Mouse (Mus musculus): ENCODE results near the gene Apela. TPM values are rescaled to one million over a fixed set of nuclear protein-coding genes. Genes with fewer than 3 reads are reported as not detected.
A peak's percentile ranks its signal among the peaks of the same experiment; 100 is the strongest.
"Not testable (repeated sequence)": the region's sequence is repeated elsewhere in the genome, so short reads cannot be mapped to it uniquely, and the experiment has no call there.

Apela gene
- total RNA-seq, 1 experiment = 22.8 TPM

DNA sequence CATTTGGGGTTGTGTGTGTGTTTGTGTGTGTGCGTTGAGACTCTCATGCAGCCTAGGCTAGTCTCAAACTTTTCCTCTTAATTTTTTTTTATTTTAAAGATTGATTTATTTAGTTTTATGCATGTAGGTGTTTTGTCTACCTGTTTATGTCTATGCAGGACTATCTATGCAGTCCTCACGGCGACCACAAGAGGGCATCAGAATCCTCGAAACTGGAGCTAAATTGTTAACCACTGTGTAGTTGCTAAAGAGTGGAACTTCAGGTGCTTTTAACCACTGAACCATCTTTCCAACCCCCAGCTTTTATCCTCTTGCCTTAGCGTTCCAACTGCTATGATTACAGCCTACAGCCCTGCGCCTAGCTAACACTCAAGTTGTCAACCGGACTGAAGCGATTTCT is 14.7 kb downstream of the Apela start:
- in situ Hi-C loops (cut with MboI; ENCODE audit: low sequenced_read_pairs in 2 of 2, unreplicated experiment in 2 of 2) = loop anchor here (5.0 to 10.0 kb wide), 2 partner anchors 60 to 62 kb away; no protein-coding TSS in a partner anchor
- TF ChIP-seq HCFC1 (IDR thresholded peaks at IDR 0.05; ENCODE audit: borderline replicate concordance, insufficient read depth, low read length) (no peak), ZC3H11A (IDR thresholded peaks at IDR 0.05; ENCODE audit: borderline replicate concordance, low read depth, low read length) (peak; percentile 99)
- DNase-seq (ENCODE audit: low read depth, low spot score) = no peak

GRCm38 (mm10) chr8:65018423-65018822 is 18.7 kb downstream of the Apela start, which contains the start of the genes Trim61 and Trim60:
Trim61 (minus strand) TSS chr8:65018523.
Trim60 (minus strand) TSS chr8:65018584.
- H3K9me3 ChIP-seq (ENCODE audit: control insufficient read depth, insufficient read depth, low read depth, low read length) = no peaks in the 10 kb centered on the region
- no peaks in the 10 kb centered on the region for H3K4me1 ChIP-seq (ENCODE audit: control insufficient read depth in 2 of 2, insufficient read depth in 2 of 2, low read length in 2 of 2, poor library complexity in 1 of 2)
- no peak within 1 kb of the TSS for H3K9ac ChIP-seq (ENCODE audit: insufficient read depth, low read depth, low read length, poor library complexity, severe bottlenecking)
- no peak within 1 kb of the TSS for H3K27ac ChIP-seq (ENCODE audit: insufficient read depth, low read depth, low read length, poor library complexity, severe bottlenecking)
- no peak within 1 kb of the TSS for H3K4me3 ChIP-seq (ENCODE audit: insufficient read depth in 1 of 2, low read depth in 1 of 2, low read length in 2 of 2, poor library complexity in 1 of 2, severe bottlenecking in 1 of 2)
- DNase-seq (ENCODE audit: low read depth, low spot score) = no peak
- H3K36me3 ChIP-seq (ENCODE audit: control insufficient read depth, insufficient read depth, low read length, poor library complexity, severe bottlenecking) = no peaks in the 10 kb centered on the region
- TF ChIP-seq HCFC1 (IDR thresholded peaks at IDR 0.05; ENCODE audit: borderline replicate concordance, insufficient read depth, low read length) (no peak), MAFK (IDR thresholded peaks at IDR 0.05; ENCODE audit: insufficient read depth, low read depth, low read length) (no peak)
- in situ Hi-C loops (cut with MboI; ENCODE audit: low sequenced_read_pairs in 2 of 2, unreplicated experiment in 2 of 2) = no loop called here

More for the DNA sequence above, 14.7 kb downstream of the Apela start:
- no peaks in the 10 kb centered on the region for H3K4me1 ChIP-seq (ENCODE audit: control insufficient read depth in 2 of 2, insufficient read depth in 2 of 2, low read length in 2 of 2, poor library complexity in 1 of 2)
- no peak overlapping the region for H3K9ac ChIP-seq (ENCODE audit: insufficient read depth, low read depth, low read length, poor library complexity, severe bottlenecking)
- H3K27ac ChIP-seq (ENCODE audit: insufficient read depth, low read depth, low read length, poor library complexity, severe bottlenecking) = no peak overlapping the region
- no peak overlapping the region for H3K4me3 ChIP-seq (ENCODE audit: insufficient read depth in 1 of 2, low read depth in 1 of 2, low read length in 2 of 2, poor library complexity in 1 of 2, severe bottlenecking in 1 of 2)
- H3K9me3 ChIP-seq (ENCODE audit: control insufficient read depth, insufficient read depth, low read depth, low read length) = no peaks in the 10 kb centered on the region
- no peaks in the 10 kb centered on the region for H3K36me3 ChIP-seq (ENCODE audit: control insufficient read depth, insufficient read depth, low read length, poor library complexity, severe bottlenecking)

DNA sequence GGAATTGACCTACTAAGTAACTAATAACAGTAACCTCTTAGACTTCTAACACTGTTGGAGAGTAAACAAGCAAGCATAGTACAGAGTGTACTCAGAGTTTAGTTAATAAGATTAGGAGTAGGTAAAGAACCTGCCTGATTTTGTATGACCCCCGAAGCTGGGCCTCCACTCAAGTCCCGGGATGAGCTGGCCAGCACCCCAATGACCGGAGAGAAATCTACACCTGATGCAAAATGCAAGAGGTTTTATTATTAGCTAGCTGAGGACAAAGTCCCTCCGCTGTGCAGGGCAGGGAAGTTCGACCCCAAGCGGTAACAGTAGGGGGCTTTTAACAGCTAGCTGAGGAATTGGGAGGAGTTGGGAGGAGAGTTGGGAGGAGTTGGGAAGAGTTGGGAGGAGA is 29.5 kb downstream of the Apela start:
- H3K4me1 ChIP-seq (ENCODE audit: control insufficient read depth in 2 of 2, insufficient read depth in 2 of 2, low read length in 2 of 2, poor library complexity in 1 of 2); H3K27ac ChIP-seq (ENCODE audit: insufficient read depth, low read depth, low read length, poor library complexity, severe bottlenecking); DNase-seq (ENCODE audit: low read depth, low spot score); H3K36me3 ChIP-seq (ENCODE audit: control insufficient read depth, insufficient read depth, low read length, poor library complexity, severe bottlenecking); H3K4me3 ChIP-seq (ENCODE audit: insufficient read depth in 1 of 2, low read depth in 1 of 2, low read length in 2 of 2, poor library complexity in 1 of 2, severe bottlenecking in 1 of 2); H3K9ac ChIP-seq (ENCODE audit: insufficient read depth, low read depth, low read length, poor library complexity, severe bottlenecking); in situ Hi-C loops (cut with MboI; ENCODE audit: low sequenced_read_pairs in 2 of 2, unreplicated experiment in 2 of 2); H3K9me3 ChIP-seq (ENCODE audit: control insufficient read depth, insufficient read depth, low read depth, low read length): not testable (repeated sequence)

- TF ChIP-seq CHD2 (IDR thresholded peaks at IDR 0.05; ENCODE audit: low read depth, low read length) = no peak
- TF ChIP-seq HCFC1 (IDR thresholded peaks at IDR 0.05; ENCODE audit: borderline replicate concordance, insufficient read depth, low read length) = no peak
- no peak for TF ChIP-seq ZC3H11A (IDR thresholded peaks at IDR 0.05; ENCODE audit: borderline replicate concordance, low read depth, low read length)
- TF ChIP-seq ZNF384 (IDR thresholded peaks at IDR 0.05; ENCODE audit: low read depth, low read length) = no peak
- no peak for TF ChIP-seq MAFK (IDR thresholded peaks at IDR 0.05; ENCODE audit: insufficient read depth, low read depth, low read length)
- Histone ChIP-seq H3K27ac (ENCODE audit: insufficient read depth, low read depth, low read length, poor library complexity, severe bottlenecking) (no peak overlapping the region), H3K9ac (ENCODE audit: insufficient read depth, low read depth, low read length, poor library complexity, severe bottlenecking) (no peak overlapping the region), H3K9me3 (ENCODE audit: control insufficient read depth, insufficient read depth, low read depth, low read length) (no peaks in the 10 kb centered on the region), H3K4me3 (ENCODE audit: insufficient read depth in 1 of 2, low read depth in 1 of 2, low read length in 2 of 2, poor library complexity in 1 of 2, severe bottlenecking in 1 of 2) (no peak overlapping the region), H3K36me3 (ENCODE audit: control insufficient read depth, insufficient read depth, low read length, poor library complexity, severe bottlenecking) (no peaks in the 10 kb centered on the region), H3K4me1 (ENCODE audit: control insufficient read depth in 2 of 2, insufficient read depth in 2 of 2, low read length in 2 of 2, poor library complexity in 1 of 2) (no peaks in the 10 kb centered on the region; a peak in 1 of 4 replicates)
- no peak for DNase-seq (ENCODE audit: low read depth, low spot score)
- in situ Hi-C loops (cut with MboI; ENCODE audit: low sequenced_read_pairs in 2 of 2, unreplicated experiment in 2 of 2) = no loop called here
Observed at GRCm38 (mm10) chr8:64998806-64999365, 38.2 kb downstream of the Apela start.

DNA sequence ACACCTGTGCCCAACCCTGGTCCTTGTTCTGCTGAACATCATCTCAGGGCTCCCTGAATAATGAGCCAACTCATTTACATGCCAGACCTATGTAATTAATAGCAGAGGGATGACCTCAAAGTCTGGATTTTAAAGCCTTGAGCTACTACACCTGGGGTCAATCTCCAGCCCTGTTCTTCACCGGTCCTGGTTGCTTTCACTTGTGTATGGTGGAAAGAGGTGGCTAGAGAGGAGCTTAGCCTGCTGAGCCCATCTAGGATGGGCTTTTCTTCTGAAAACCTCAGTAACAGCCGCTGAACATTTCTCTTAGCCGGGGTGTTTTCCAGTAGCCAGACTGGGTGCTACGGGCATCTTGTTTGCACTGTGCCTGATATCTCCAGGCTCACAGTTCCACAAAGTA is 49.4 kb downstream of the Apela start, which contains the start of gene Trim75:
Gene Trim75, minus strand, starts transcription at position 101 of the 400 bp plus-strand sequence.
- Histone ChIP-seq H3K9me3 (ENCODE audit: control insufficient read depth, insufficient read depth, low read depth, low read length) (no peaks in the 10 kb centered on the region), H3K4me3 (ENCODE audit: insufficient read depth in 1 of 2, low read depth in 1 of 2, low read length in 2 of 2, poor library complexity in 1 of 2, severe bottlenecking in 1 of 2) (no peak within 1 kb of the TSS), H3K36me3 (ENCODE audit: control insufficient read depth, insufficient read depth, low read length, poor library complexity, severe bottlenecking) (no peaks in the 10 kb centered on the region), H3K9ac (ENCODE audit: insufficient read depth, low read depth, low read length, poor library complexity, severe bottlenecking) (no peak within 1 kb of the TSS), H3K27ac (ENCODE audit: insufficient read depth, low read depth, low read length, poor library complexity, severe bottlenecking) (no peak within 1 kb of the TSS), H3K4me1 (ENCODE audit: control insufficient read depth in 2 of 2, insufficient read depth in 2 of 2, low read length in 2 of 2, poor library complexity in 1 of 2) (peaks cover 0 to 2% of the 10 kb centered on the region in 2 experiments; a peak in 1 of 4 replicates)
- TF ChIP-seq HCFC1 (IDR thresholded peaks at IDR 0.05; ENCODE audit: borderline replicate concordance, insufficient read depth, low read length) = no peak
- no peak for TF ChIP-seq ZNF384 (IDR thresholded peaks at IDR 0.05; ENCODE audit: low read depth, low read length)
- no peak for TF ChIP-seq CHD2 (IDR thresholded peaks at IDR 0.05; ENCODE audit: low read depth, low read length)
- TF ChIP-seq MAFK (IDR thresholded peaks at IDR 0.05; ENCODE audit: insufficient read depth, low read depth, low read length) = no peak
- no peak for TF ChIP-seq ZC3H11A (IDR thresholded peaks at IDR 0.05; ENCODE audit: borderline replicate concordance, low read depth, low read length)
- in situ Hi-C loops (cut with MboI; ENCODE audit: low sequenced_read_pairs in 2 of 2, unreplicated experiment in 2 of 2) = no loop called here
- no peak for DNase-seq (ENCODE audit: low read depth, low spot score)

Data from ES-E14 (cell line).